14 mouse cellular contexts compared by ENCODE assay signal in the genomic region with DNA sequence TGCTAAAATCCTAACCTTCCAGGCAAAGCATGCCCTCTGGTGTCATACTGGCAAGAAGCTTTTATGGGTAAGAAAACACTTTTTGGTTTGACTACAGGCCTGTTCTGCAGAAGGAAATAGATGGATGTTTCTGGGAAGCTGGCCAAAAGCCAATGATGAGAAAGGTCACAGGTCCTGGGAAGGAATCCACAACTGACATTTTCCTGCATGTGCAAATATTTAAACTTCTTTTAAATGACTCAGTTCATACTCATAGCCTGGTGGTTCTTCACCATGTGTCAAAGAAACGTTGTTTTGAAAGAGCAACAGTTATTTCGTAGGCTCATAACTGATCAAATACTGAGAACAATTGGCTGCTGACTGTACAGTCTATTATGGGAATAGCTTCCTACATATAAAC. TPM values are rescaled to one million over a fixed set of nuclear protein-coding genes. Genes with fewer than 3 reads are reported as not detected.
DNase-seq lines count a peak whose midpoint lies in the region; ATAC-seq and TF ChIP-seq lines count a peak whose summit lies in the region.
"Had no signal": no experiment of that assay in that cellular context is flagged by ENCODE, and none has a peak within 500 bp of the region (broad histone marks: within the 10 kb centered on the region; RNA-seq: fewer than 3 reads in every experiment).

No protein-coding gene starts in this region.

- DNase-seq in embryonic facial prominence, embryonic 14.5 days (ENCODE audit: low spot score), result peak; percentile 2
- DNase-seq in embryonic facial prominence, embryonic 10.5 days (ENCODE audit: low spot score), result no peak
- peak; percentile 88 for DNase-seq in 3T3-L1 (ENCODE audit: low read depth, low spot score)
- peak; percentile 16 for DNase-seq in heart, postnatal 4 days
- peak; percentile 41 for DNase-seq in liver, postnatal 0 days
- no peak for DNase-seq in cerebellum, adult 8-10 months
- DNase-seq in T-cell, adult 2 months (ENCODE audit: low spot score), result no peak
- DNase-seq in cerebellum, adult 11-12 months, result no peak
- DNase-seq: B cell, adult 2 months; cerebellum, adult 2 months; layer of hippocampus, adult 9-11 months; spleen, adult 18-20 months had no signal

- H3K9ac ChIP-seq in embryonic facial prominence, embryonic 14.5 days (ENCODE audit: low read depth, low read length), result no peak overlapping the region
- H3K9ac ChIP-seq in liver, postnatal 0 days (replicated peaks), result no peak overlapping the region

- WGBS in embryonic facial prominence, embryonic 14.5 days, result 57% methylated on average over 2 of the region's 2 CpGs
- 91% methylated on average over 2 of the region's 2 CpGs for WGBS in embryonic facial prominence, embryonic 10.5 days
- 46% methylated on average over 2 of the region's 2 CpGs for WGBS in liver, postnatal 0 days (ENCODE audit: insufficient replicate concordance)

- peaks cover 4% of the 10 kb centered on the region; the same call in 1 of the 2 replicates for H3K4me1 ChIP-seq in embryonic facial prominence, embryonic 14.5 days (ENCODE audit: control insufficient read depth, insufficient read depth, low read length)
- peaks cover 7% of the 10 kb centered on the region for H3K4me1 ChIP-seq in embryonic facial prominence, embryonic 10.5 days
- peaks cover 7% of the 10 kb centered on the region; the same call in 1 of the 2 replicates for H3K4me1 ChIP-seq in liver, postnatal 0 days (ENCODE audit: insufficient read depth)

- no peak overlapping the region for H3K4me2 ChIP-seq in embryonic facial prominence, embryonic 14.5 days (ENCODE audit: low read depth, low read length)
- H3K4me2 ChIP-seq in liver, postnatal 0 days (ENCODE audit: low read depth, low read length), result no peak overlapping the region

- ATAC-seq in embryonic facial prominence, embryonic 14.5 days (ENCODE audit: low read depth), result no peak
- peak; percentile 63; the same call in 1 of the 2 replicates for ATAC-seq in liver, postnatal 0 days

- no peak overlapping the region for H3K4me3 ChIP-seq in embryonic facial prominence, embryonic 14.5 days (ENCODE audit: low read depth, low read length)
- H3K4me3 ChIP-seq in embryonic facial prominence, embryonic 10.5 days, result no peak overlapping the region
- H3K4me3 ChIP-seq in liver, postnatal 0 days (ENCODE audit: low read depth, low read length), result no peak overlapping the region
- H3K4me3 ChIP-seq: erythroblast, embryonic 14.5 days; heart, adult 2 months had no signal

- TF ChIP-seq CTCF in liver, postnatal 0 days (IDR thresholded peaks at IDR 0.05; ENCODE audit: low read depth), result peak; percentile 17; the same call in 1 of the 2 replicates

- H3K9me3 ChIP-seq in embryonic facial prominence, embryonic 14.5 days (ENCODE audit: control insufficient read depth, low read length), result no peaks in the 10 kb centered on the region
- no peaks in the 10 kb centered on the region for H3K9me3 ChIP-seq in embryonic facial prominence, embryonic 10.5 days
- no peaks in the 10 kb centered on the region for H3K9me3 ChIP-seq in liver, postnatal 0 days (ENCODE audit: low read length)

- TF ChIP-seq EP300 in liver, postnatal 0 days (IDR thresholded peaks at IDR 0.05; ENCODE audit: low read depth), result no peak

- peaks cover 40% of the 10 kb centered on the region for H3K36me3 ChIP-seq in embryonic facial prominence, embryonic 14.5 days (ENCODE audit: control insufficient read depth, insufficient read depth, low read length)
- H3K36me3 ChIP-seq in embryonic facial prominence, embryonic 10.5 days (replicated peaks), result peaks cover 46% of the 10 kb centered on the region
- H3K36me3 ChIP-seq in liver, postnatal 0 days (replicated peaks; ENCODE audit: insufficient read depth, low read length), result peaks cover 6% of the 10 kb centered on the region; the same call in 1 of the 2 replicates

- no peak overlapping the region for H3K27ac ChIP-seq in embryonic facial prominence, embryonic 14.5 days (replicated peaks; ENCODE audit: low read depth, low read length)
- H3K27ac ChIP-seq in embryonic facial prominence, embryonic 10.5 days (replicated peaks), result no peak overlapping the region
- no peak overlapping the region for H3K27ac ChIP-seq in liver, postnatal 0 days (ENCODE audit: low read depth)
- H3K27ac ChIP-seq: heart, adult 2 months had no signal

- H3K27me3 ChIP-seq in embryonic facial prominence, embryonic 14.5 days (replicated peaks; ENCODE audit: control insufficient read depth, insufficient read depth, low read length), result no peaks in the 10 kb centered on the region
- no peaks in the 10 kb centered on the region for H3K27me3 ChIP-seq in embryonic facial prominence, embryonic 10.5 days (replicated peaks; ENCODE audit: low read depth, poor library complexity, severe bottlenecking)
- H3K27me3 ChIP-seq in liver, postnatal 0 days (ENCODE audit: insufficient read depth, low read length), result no peaks in the 10 kb centered on the region

RNA-seq across cellular contexts. Expression of gene Zfp40, which starts 5.4 kb away (rescaled TPM):
- 13.0 and 13.2 TPM in 2 replicates for polyA plus RNA-seq in embryonic facial prominence, embryonic 14.5 days (2014; fragmentation: Nextera tagmentation; extraction: Ambion mirVana)
- 12.8 and 13.3 TPM in 2 replicates for polyA plus RNA-seq in embryonic facial prominence, embryonic 10.5 days (2016; fragmentation: Nextera tagmentation; extraction: Ambion mirVana)
- 1 to 10 TPM; 7.3 to 8.2 TPM for total RNA-seq in heart, postnatal 4 days (2021)
- polyA plus RNA-seq in liver, postnatal 0 days (2015; fragmentation: Nextera tagmentation; extraction: Ambion mirVana), result 1.4 and 2.0 TPM in 2 replicates

Comparison
In these comparisons a context has a peak if more than half of its experiments do, and no peak if none do; other contexts are left out.
1. DNase-seq: peak in embryonic facial prominence, embryonic 14.5 days (single experiment), 3T3-L1 (single experiment), heart, postnatal 4 days (single experiment) and liver, postnatal 0 days (single experiment); none in embryonic facial prominence, embryonic 10.5 days (single experiment), cerebellum, adult 8-10 months (single experiment), T-cell, adult 2 months (single experiment) and cerebellum, adult 11-12 months (single experiment).